In genomic region chr5:115444130-115444529, GRCm38 (mm10) we compare ENCODE assay signal across 28 mouse cellular contexts. TPM values are rescaled to one million over a fixed set of nuclear protein-coding genes. Genes with fewer than 3 reads are reported as not detected.
DNase-seq lines count a peak whose midpoint lies in the region; ATAC-seq lines count a peak whose summit lies in the region.
"Had no signal": no experiment of that assay in that cellular context is flagged by ENCODE, and none has a peak within 500 bp of the region (broad histone marks: within the 10 kb centered on the region; RNA-seq: fewer than 3 reads in every experiment).

No protein-coding gene starts in this region.

- no peak overlapping the region for H3K4me2 ChIP-seq in midbrain, embryonic 15.5 days
- H3K4me2 ChIP-seq in neural tube, embryonic 13.5 days = no peak overlapping the region
- H3K4me2 ChIP-seq: embryonic facial prominence, embryonic 12.5 days; embryonic facial prominence, embryonic 15.5 days; heart, embryonic 11.5 days; hindbrain, embryonic 12.5 days; hindbrain, embryonic 15.5 days had no signal

- H3K9me3 ChIP-seq in midbrain, embryonic 10.5 days (replicated peaks) = no peaks in the 10 kb centered on the region
- no peaks in the 10 kb centered on the region for H3K9me3 ChIP-seq in midbrain, embryonic 15.5 days
- H3K9me3 ChIP-seq in neural tube, embryonic 13.5 days = no peaks in the 10 kb centered on the region
- H3K9me3 ChIP-seq: embryonic facial prominence, embryonic 12.5 days; embryonic facial prominence, embryonic 15.5 days; G1E; hindbrain, embryonic 12.5 days; hindbrain, embryonic 15.5 days had no signal

- 0 out of 2 replicates have a peak overlapping the region, but pooled peaks have one; percentile 25 for H3K27ac ChIP-seq in midbrain, embryonic 10.5 days (replicated peaks)
- H3K27ac ChIP-seq in midbrain, embryonic 15.5 days = no peak overlapping the region
- no peak overlapping the region for H3K27ac ChIP-seq in neural tube, embryonic 13.5 days (replicated peaks)
- H3K27ac ChIP-seq: embryonic facial prominence, embryonic 12.5 days; embryonic facial prominence, embryonic 15.5 days; gastrocnemius, adult 2 months; hindbrain, embryonic 12.5 days; hindbrain, embryonic 15.5 days had no signal

- H3K36me3 ChIP-seq in midbrain, embryonic 10.5 days = peaks cover 100% of the 10 kb centered on the region
- H3K36me3 ChIP-seq in midbrain, embryonic 15.5 days (replicated peaks) = peaks cover 43% of the 10 kb centered on the region
- H3K36me3 ChIP-seq in neural tube, embryonic 13.5 days = peaks cover 94% of the 10 kb centered on the region
- H3K36me3 ChIP-seq: G1E had no signal

- no peaks in the 10 kb centered on the region for H3K27me3 ChIP-seq in midbrain, embryonic 10.5 days (ENCODE audit: low read depth, poor library complexity, severe bottlenecking)
- no peaks in the 10 kb centered on the region for H3K27me3 ChIP-seq in midbrain, embryonic 15.5 days (replicated peaks)
- no peaks in the 10 kb centered on the region for H3K27me3 ChIP-seq in neural tube, embryonic 13.5 days
- H3K27me3 ChIP-seq: embryonic facial prominence, embryonic 12.5 days; embryonic facial prominence, embryonic 15.5 days; hindbrain, embryonic 12.5 days; hindbrain, embryonic 15.5 days; Patski had no signal

- ATAC-seq in midbrain, embryonic 15.5 days (replicated peaks) = no peak
- no peak for ATAC-seq in neural tube, embryonic 13.5 days (ENCODE audit: low read depth)
- ATAC-seq: forebrain, embryonic 14.5 days; forebrain, postnatal 0 days; Patski had no signal

- no peak overlapping the region for H3K9ac ChIP-seq in midbrain, embryonic 15.5 days
- H3K9ac ChIP-seq in neural tube, embryonic 13.5 days = 0 out of 2 replicates have a peak overlapping the region, but pooled peaks have one; percentile 17
- H3K9ac ChIP-seq: embryonic facial prominence, embryonic 12.5 days; embryonic facial prominence, embryonic 15.5 days; forebrain, postnatal 0 days; hindbrain, embryonic 15.5 days had no signal

- DNase-seq in midbrain, embryonic 10.5 days (ENCODE audit: low spot score) = no peak
- DNase-seq in neural tube, embryonic 10.5 days (ENCODE audit: extremely low spot score, low spot score) = no peak
- DNase-seq in R1 (ENCODE audit: low read depth, low spot score) = peak; percentile 89
- DNase-seq in lung, adult 18-20 months = no peak
- no peak for DNase-seq in liver
- DNase-seq in cerebellum, postnatal 25 days = no peak
- DNase-seq: adrenal gland, postnatal 10 days; adrenal gland, postnatal 36 days; cerebellum, adult 18-20 months; cerebellum, adult 9-10 months; cerebellum, postnatal 14 days; forebrain, postnatal 0 days; gastrocnemius, adult 2 months; gastrocnemius, postnatal 14 days had no signal

- H3K4me1 ChIP-seq in midbrain, embryonic 10.5 days = peaks cover 52% of the 10 kb centered on the region
- peaks cover 11% of the 10 kb centered on the region for H3K4me1 ChIP-seq in midbrain, embryonic 15.5 days
- peaks cover 19% of the 10 kb centered on the region for H3K4me1 ChIP-seq in neural tube, embryonic 13.5 days (replicated peaks)

- 0 out of 2 replicates have a peak overlapping the region, but pooled peaks have one; percentile 3 for H3K4me3 ChIP-seq in midbrain, embryonic 10.5 days
- H3K4me3 ChIP-seq in midbrain, embryonic 15.5 days = no peak overlapping the region
- no peak overlapping the region for H3K4me3 ChIP-seq in neural tube, embryonic 13.5 days
- H3K4me3 ChIP-seq: embryonic facial prominence, embryonic 12.5 days; embryonic facial prominence, embryonic 15.5 days; gastrocnemius, adult 2 months; hindbrain, embryonic 12.5 days; hindbrain, embryonic 15.5 days had no signal

- 83% methylated on average over 11 of the region's 11 CpGs for WGBS in midbrain, embryonic 10.5 days
- WGBS in midbrain, embryonic 15.5 days = 73% methylated on average over 11 of the region's 11 CpGs
- 78% methylated on average over 11 of the region's 11 CpGs for WGBS in neural tube, embryonic 13.5 days

RNA-seq across cellular contexts. Expression of gene Msi1, which starts 14.7 kb away (rescaled TPM):
- polyA plus RNA-seq in midbrain, embryonic 10.5 days (2016; fragmentation: Nextera tagmentation; extraction: Ambion mirVana) = 190 and 232 TPM in 2 replicates
- polyA plus RNA-seq in midbrain, embryonic 15.5 days (2015; fragmentation: Nextera tagmentation; extraction: Ambion mirVana) = 65.9 and 66.3 TPM in 2 replicates
- 66.5 and 66.7 TPM in 2 replicates for polyA plus RNA-seq in neural tube, embryonic 13.5 days (2015; fragmentation: Nextera tagmentation; extraction: Ambion mirVana)

RNA-seq across cellular contexts. Expression of gene Pla2g1b, which starts 21.9 kb away (rescaled TPM):
- polyA plus RNA-seq in midbrain, embryonic 10.5 days (2016; fragmentation: Nextera tagmentation; extraction: Ambion mirVana) = 0.41 and 0.62 TPM in 2 replicates
- not detected in 2 replicates for polyA plus RNA-seq in midbrain, embryonic 15.5 days (2015; fragmentation: Nextera tagmentation; extraction: Ambion mirVana)
- 0.95 TPM in 1 of 2 replicates, not detected in the other for polyA plus RNA-seq in neural tube, embryonic 13.5 days (2015; fragmentation: Nextera tagmentation; extraction: Ambion mirVana)
- polyA plus RNA-seq: embryonic facial prominence, embryonic 12.5 days; embryonic facial prominence, embryonic 15.5 days; forebrain, embryonic 11.5 days; forebrain, embryonic 14.5 days; forebrain, postnatal 0 days; frontal cortex, adult 2 months; heart, embryonic 14.5 days; heart, postnatal 0 days; hindbrain, embryonic 12.5 days; hindbrain, embryonic 15.5 days; Patski had no signal

RNA-seq across cellular contexts. Expression of gene Sirt4, which starts 40.4 kb away (rescaled TPM):
- polyA plus RNA-seq in midbrain, embryonic 10.5 days (2016; fragmentation: Nextera tagmentation; extraction: Ambion mirVana) = 15.2 and 17.0 TPM in 2 replicates
- 31.6 and 32.6 TPM in 2 replicates for polyA plus RNA-seq in midbrain, embryonic 15.5 days (2015; fragmentation: Nextera tagmentation; extraction: Ambion mirVana)
- 26.8 and 33.0 TPM in 2 replicates for polyA plus RNA-seq in neural tube, embryonic 13.5 days (2015; fragmentation: Nextera tagmentation; extraction: Ambion mirVana)
